Mouse (Mus musculus) liver, embryonic 11.5 days (tissue): ENCODE measurements at regions not wholly inside any gene's neighbourhood (a gene's known extent, or its start where the extent isn't known, plus 50 kb on each side); places are given as distances from the start of the nearest gene placed in this dataset.
"Not testable (repeated sequence)": the region's sequence is repeated elsewhere in the genome, so short reads cannot be mapped to it uniquely, and the experiment has no call there.

Experiments
- ATAC-seq: fragments of 200-750 bp; cut with Nextera tagmentation; replicated peaks from 2 replicates; pipeline ENCODE4 v1.8.0; 2017; ENCODE audit warnings: moderate number of reproducible peaks, mild to moderate bottlenecking, moderate TSS enrichment, moderate library complexity; ENCODE audit not compliant: low FRiP score
- DNase-seq: peaks from one replicate; pipeline ENCODE4 v3.0.0-alpha.2; 2017; ENCODE audit warnings: low spot score
- H3K27ac ChIP-seq: fragments of 300-500 bp; sonication (generic); 2 replicates; pipeline ENCODE4 v1.5.1; 2014; ENCODE audit warnings: mild to moderate bottlenecking, low read depth, low read length, control low read depth
- H3K27me3 ChIP-seq: fragments of 300-500 bp; sonication (generic); replicated peaks from 2 replicates; pipeline ENCODE4 v1.6.1; 2014; ENCODE audit warnings: low read length, mixed read lengths; ENCODE audit not compliant: control insufficient read depth, insufficient read depth
- H3K36me3 ChIP-seq: fragments of 300-500 bp; sonication (generic); 2 replicates; pipeline ENCODE4 v1.6.1; 2014; ENCODE audit warnings: mild to moderate bottlenecking, low read length, moderate library complexity, mixed read lengths; ENCODE audit not compliant: control insufficient read depth, insufficient read depth
- H3K4me1 ChIP-seq: fragments of 300-500 bp; sonication (generic); replicated peaks from 2 replicates; pipeline ENCODE4 v1.6.1; 2014; ENCODE audit warnings: low read length, mixed read lengths; ENCODE audit not compliant: control insufficient read depth, insufficient read depth
- H3K4me2 ChIP-seq: fragments of 300-500 bp; sonication (generic); 2 replicates; pipeline ENCODE4 v1.6.1; 2014; ENCODE audit warnings: mild to moderate bottlenecking, control low read depth, moderate library complexity
- H3K4me3 ChIP-seq: fragments of 300-500 bp; sonication (generic); 2 replicates; pipeline ENCODE4 v1.5.1; 2014; ENCODE audit warnings: low read depth, low read length, control low read depth
- H3K9ac ChIP-seq: fragments of 300-500 bp; sonication (generic); 2 replicates; pipeline ENCODE4 v1.6.1; 2014; ENCODE audit warnings: low read depth, low read length, control low read depth
- H3K9me3 ChIP-seq: fragments of 300-500 bp; sonication (generic); 2 replicates; pipeline ENCODE4 v1.6.1; 2016; ENCODE audit warnings: low read length, inconsistent platforms, mixed read lengths; ENCODE audit not compliant: control insufficient read depth
- WGBS: fragments of 180-500 bp; shearing (Covaris S2); extraction: QIAGEN DNeasy Blood & Tissue Kit; methylation state at CpG from one replicate; pipeline ENCODE4 v1.1.7; 2014; 5-methylcytosine and 5-hydroxymethylcytosine counted together

GRCm38 (mm10) chr6:9820311-9821243 is 872.3 kb downstream of the Nxph1 start:
- WGBS: 89% methylated on average over 7 of the region's 7 CpGs
- ATAC-seq: no peak
- no peak overlapping the region for H3K9ac ChIP-seq
- no peaks in the 10 kb centered on the region for H3K36me3 ChIP-seq
- no peaks in the 10 kb centered on the region for H3K9me3 ChIP-seq
- H3K4me1 ChIP-seq: no peaks in the 10 kb centered on the region
- no peak for DNase-seq
- H3K27ac ChIP-seq: no peak overlapping the region
- no peaks in the 10 kb centered on the region for H3K27me3 ChIP-seq
- H3K4me3 ChIP-seq: no peak overlapping the region
- no peak overlapping the region for H3K4me2 ChIP-seq

- H3K4me2 ChIP-seq: no peak overlapping the region
- H3K9ac ChIP-seq: no peak overlapping the region
- ATAC-seq (no peak), DNase-seq (no peak)
- no peaks in the 10 kb centered on the region for H3K27me3 ChIP-seq
- H3K9me3 ChIP-seq: no peaks in the 10 kb centered on the region; the same call in none of the 2 replicates
- H3K4me1 ChIP-seq: no peaks in the 10 kb centered on the region
- WGBS: 49% methylated on average over 5 of the region's 5 CpGs
- H3K36me3 ChIP-seq: no peaks in the 10 kb centered on the region
- H3K4me3 ChIP-seq: no peak overlapping the region
- no peak overlapping the region for H3K27ac ChIP-seq
Observed at GRCm38 (mm10) chr6:9834884-9835476, 886.7 kb downstream of the Nxph1 start.

- H3K27me3 ChIP-seq: no peaks in the 10 kb centered on the region
- H3K9me3 ChIP-seq: no peaks in the 10 kb centered on the region
- H3K4me2 ChIP-seq: no peak overlapping the region
- no peak overlapping the region for H3K9ac ChIP-seq
- WGBS: 93% methylated on average over 2 of the region's 2 CpGs
- no peak for ATAC-seq
- no peak for DNase-seq
- H3K27ac ChIP-seq: no peak overlapping the region
- H3K4me3 ChIP-seq: no peak overlapping the region
- H3K4me1 ChIP-seq: no peaks in the 10 kb centered on the region
- no peaks in the 10 kb centered on the region for H3K36me3 ChIP-seq
Observed at GRCm38 (mm10) chr6:9842391-9842790, 894.2 kb downstream of the Nxph1 start.

GRCm38 (mm10) chr6:9889853-9890252 is 941.6 kb downstream of the Nxph1 start:
- peak; percentile 100 for ATAC-seq
- H3K4me3 ChIP-seq, H3K27ac ChIP-seq, DNase-seq, H3K4me1 ChIP-seq, H3K27me3 ChIP-seq, H3K9ac ChIP-seq, H3K9me3 ChIP-seq, H3K4me2 ChIP-seq, H3K36me3 ChIP-seq: not testable (repeated sequence)
- 82% methylated on average over 8 of the region's 8 CpGs for WGBS
